Mouse (Mus musculus) frontal cortex, postnatal 25 days (tissue): Measurements from ENCODE around the gene Vgll4.

Source experiments
- DNase-seq, 2 experiments: peaks; one replicate each; pipeline ENCODE4 v3.0.0; 2022; ENCODE audit warnings: low spot score in 2 of 2

The Vgll4 gene

DNA sequence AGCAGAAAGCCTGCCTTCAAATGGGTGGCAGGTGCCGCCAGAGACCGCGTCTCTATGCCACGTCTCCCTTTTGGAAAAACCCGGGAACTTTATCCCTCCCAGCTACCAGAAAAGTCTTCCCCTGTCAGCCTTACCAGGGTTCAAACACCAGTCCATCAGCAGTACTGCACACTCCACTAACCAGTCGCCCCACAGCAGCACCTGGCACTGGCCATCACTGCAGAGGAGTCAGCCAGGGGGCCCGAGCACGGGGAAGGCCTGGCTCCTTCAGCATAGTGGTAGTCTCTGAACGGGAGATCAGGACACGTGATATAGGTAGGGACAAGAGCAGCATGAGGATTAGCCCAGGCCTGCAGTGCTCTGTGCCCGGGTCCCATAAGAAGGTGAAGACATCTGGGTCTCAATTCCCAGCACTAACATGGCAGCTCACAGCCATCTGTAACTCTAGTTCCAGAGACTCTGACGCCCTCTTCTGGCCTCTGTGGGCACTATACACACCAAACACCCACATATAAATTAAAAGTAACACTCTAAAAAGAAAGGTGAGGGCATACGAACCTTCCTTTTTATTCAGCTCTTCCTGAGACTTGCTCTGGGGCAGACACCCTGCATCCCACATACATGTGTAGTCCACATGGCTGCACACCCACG, 98.7 kb downstream of the Vgll4 start:
- no peak for DNase-seq

DNA sequence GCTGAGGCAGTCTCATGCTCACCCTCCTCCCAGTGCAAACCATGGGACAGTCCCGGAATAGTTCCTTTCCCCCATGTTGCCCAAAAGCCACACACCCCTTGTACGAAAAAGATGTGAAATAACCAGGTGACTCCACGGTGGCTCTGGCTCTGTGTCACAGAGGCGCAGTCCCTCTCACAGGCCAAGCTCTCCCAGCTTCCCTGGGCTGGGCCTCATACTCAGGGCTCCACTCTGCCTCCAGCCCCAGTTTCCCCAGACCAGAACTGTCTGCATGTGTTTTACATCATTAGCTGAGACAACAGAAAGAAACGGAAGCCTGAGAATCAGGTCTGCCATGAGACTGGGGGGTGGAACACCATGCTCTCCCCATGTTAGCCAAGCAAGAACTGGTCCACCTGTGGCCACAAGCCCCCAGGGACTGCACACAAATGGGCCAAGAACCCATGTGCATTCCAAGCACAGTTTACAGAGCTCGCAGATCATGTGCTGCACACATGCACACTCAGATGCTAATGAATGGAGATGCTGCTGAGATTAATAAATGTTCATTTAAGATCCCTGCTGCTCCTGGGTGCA, 100.2 kb downstream of the Vgll4 start:
- DNase-seq = no peak

DNA sequence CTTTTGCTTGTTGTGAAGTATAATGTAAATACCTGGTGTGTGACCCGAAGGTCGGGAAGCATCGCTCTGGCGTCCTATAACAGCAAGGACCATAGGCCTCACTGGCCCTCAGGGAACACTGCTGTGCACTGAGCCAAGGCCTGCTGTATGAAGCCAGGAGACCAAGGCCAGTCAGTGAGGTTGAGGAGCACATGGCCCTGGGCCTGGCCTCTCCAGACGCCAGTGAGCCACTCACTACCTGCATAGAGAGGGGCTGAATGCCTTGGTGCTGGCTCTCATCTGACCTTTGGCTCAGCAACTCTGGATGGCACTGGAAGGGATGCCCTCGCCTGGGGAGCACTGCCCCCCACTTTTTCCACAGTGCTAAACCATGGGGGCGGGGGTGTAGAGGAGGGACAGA, 101.1 kb downstream of the Vgll4 start:
- DNase-seq = no peak

DNA sequence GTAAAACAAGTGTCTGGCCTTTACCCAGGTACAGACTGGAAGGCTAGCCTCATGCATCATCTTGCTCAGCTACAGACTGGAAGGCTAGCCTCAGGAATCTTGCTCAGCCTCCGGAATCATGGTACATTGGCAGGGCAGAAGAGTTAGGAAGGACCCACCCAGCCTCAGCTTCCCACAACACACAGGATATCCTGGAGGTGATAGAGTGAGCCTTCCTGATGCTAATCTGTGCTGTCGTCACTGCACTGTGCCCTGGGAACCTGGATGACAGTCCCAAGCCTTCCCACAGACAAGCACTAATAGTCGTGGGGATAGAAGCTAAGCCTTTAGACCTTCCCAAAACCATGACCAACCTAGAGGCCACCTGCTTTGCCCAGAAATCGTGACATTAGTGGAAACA, 103.2 kb downstream of the Vgll4 start:
- DNase-seq = no peak

DNA sequence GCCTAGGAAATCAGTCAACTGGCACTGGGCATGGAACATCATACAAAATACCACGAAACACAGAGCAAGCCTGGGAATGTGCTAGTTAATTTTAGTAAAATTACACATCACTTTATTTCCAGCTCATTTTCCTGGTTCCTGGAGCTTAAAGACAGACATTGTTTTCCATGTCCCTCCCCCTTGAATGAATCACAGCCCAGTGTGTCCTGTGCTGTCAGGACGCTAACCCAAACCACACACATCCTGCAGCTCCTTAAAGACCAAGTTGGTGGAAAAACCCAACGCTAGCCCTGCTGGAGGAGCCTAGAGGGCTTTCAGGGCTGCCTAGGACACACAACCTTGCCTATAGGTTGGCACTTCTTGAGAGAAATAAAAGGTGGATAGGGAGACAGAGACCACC, 103.7 kb downstream of the Vgll4 start:
- DNase-seq = no peak

DNA sequence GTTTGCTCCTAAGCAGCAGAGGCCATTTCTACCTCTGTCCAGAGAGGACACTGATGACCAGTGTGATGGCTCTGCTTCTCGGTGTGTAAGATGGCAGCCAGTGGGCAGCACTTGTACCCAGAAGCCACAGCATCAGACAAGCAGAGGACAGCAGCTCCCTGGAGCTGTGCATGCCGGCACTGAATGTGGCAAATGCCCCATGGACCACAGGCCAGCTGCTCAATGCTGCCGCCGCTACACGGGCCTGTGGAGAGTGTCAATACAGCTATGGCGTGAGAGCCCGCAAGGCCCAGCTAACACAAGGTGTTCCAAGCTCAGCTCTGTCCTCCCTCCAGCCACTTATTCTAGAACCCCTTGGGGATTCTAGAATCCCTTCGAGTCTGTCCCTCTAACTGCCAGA, 105.4 kb downstream of the Vgll4 start:
- no peak for DNase-seq

DNA sequence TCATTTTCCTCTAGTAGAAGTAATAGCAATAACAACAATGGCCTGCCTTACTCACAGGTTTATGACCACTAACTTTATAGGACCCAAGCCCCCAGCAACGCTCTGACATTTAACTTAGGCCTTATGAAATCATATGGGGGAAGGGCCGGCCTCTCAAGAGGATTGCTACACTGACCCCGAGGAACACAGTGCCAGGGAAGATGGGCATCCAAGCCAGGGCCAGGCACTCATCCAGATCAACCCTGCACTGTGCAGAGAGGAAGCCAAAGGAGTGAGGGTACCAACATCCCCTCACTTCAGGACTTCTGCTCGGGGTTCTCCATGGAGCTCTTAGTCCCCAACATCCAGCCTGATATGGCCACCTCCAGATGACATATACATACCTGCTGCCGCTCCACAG, 106.3 kb downstream of the Vgll4 start:
- no peak for DNase-seq

DNA sequence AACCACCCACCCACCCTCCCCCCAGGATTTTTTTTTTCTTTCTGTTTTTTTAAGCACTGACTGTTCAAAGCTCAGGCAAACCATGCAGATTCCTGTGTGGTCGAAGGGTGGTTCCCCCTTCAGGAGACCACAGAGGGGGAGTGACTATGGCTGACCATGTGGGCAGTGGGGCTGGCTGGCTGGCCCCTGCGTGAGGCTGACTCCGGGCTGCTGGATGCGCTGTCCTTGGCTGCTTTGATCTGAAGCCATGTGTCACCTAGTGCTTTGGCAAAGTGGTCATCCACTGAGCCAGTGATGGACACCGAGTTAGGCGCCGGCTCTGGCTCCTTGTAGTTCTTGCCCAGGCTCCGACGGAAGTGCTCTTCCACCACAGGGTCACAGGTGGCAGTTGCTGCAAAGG, 107.7 kb downstream of the Vgll4 start:
- DNase-seq = no peak

DNA sequence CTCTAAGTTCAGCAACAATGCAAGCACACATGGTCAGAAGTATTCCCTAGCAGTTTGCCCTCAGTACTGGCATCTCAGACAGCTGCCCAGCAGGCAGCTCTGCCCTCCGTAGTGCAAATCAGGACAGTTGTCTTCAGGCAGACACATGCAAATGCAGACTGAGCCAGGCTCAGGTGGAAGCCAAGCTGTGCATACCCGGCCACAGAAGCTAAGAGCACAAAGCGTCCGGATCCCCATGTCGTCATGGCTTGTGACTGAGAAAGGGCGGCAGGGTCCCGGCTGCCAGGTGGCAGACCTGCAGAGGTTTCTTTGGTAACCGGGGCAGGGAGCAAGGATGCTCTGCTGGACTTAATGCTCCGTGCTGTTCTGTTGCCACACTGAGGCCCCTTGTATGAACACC, 108.2 kb downstream of the Vgll4 start:
- no peak for DNase-seq

DNA sequence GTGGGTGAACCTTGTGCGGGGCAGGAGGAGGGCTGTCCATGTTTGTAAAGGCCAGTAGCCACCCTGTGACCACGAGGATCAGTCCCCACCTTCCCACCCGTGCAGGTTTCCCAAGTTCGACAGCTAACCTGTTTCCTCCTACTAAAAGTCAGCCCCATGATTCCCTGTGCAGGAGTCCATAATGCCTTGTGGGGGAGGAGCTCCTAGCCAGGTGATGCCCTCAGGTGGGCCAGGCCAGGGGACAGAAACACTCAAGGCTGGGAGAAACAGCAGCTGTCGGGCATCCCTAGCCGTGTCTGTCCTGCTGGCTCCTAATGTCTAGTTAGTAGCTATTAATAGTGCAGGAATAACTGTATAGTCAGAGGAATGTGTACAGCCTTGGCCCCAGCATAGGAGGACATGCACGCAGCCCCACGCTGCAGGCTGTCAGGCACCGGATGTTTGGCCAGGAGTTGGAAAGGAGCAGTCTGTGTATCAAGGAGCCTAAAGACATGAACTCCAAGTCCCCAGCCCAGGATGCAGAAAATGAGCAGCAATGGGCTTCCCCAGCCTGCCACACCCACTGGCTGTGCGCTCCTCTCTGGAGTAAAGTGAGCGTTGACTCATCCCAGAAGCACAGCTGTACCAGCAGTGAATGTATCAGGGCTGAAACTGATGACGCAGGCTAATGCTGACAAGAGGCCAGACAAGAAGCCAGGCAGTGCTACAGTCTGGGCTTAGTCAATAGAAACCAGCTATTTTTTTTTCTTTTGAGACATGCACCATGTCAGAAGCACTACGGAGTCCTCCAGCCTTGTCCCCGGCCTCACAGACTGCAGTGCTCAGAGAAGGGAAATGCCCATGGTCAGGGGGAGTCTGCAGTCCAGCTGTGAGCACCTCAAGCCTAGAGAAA, 108.9 kb downstream of the Vgll4 start:
- DNase-seq = no peak

DNA sequence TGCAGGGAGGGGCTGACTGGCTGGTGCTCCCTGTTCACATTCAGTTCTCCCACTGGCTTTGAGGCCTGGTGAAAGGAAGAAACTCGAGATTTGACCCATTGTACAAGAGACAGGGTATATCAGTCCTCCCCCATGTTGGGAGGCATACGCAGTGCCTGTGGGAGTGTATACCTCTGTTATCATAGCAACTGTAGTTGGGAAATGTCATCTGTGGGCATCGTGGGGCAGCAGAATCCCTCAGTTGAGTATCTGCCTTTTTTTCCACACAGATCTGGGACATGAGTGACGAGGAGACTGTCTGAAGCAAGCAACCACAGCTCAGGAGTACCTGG, 111.1 kb downstream of the Vgll4 start:
- DNase-seq = no peak

DNA sequence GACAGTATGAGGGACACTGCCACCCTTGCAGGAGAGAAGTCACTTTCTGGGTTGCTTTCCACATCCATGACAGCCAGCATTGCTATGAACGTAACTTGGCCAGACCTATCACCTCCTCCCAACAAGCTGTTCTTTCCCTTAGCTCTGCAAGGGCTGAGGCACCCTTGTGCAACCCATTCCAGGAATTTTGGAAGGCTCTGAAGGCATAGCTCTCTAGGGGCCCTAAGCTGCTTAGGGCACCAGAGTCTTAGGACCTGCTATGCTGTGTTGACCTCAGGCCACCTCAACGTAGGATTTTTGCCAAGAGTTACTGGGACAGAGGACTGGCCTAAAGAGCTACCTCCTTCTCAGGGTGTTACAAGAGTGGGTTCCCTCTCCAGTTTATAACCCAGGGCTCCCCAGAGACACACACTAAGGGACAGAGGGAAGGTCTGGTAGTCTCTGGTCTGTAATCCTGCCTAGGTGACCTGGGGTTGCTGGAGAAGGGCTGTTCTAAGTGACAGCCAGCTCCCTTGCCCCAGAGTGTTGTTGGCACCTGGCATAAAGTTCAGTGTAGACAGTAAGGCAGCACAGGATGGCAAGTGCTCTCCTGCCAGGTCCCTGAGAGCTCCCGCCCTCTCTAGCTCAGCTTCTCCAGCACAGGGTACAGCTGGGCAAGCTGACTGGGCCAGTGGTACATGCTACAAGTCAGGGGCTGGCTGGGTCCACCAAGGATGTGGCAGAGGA, 111.6 kb downstream of the Vgll4 start:
- no peak for DNase-seq

DNA sequence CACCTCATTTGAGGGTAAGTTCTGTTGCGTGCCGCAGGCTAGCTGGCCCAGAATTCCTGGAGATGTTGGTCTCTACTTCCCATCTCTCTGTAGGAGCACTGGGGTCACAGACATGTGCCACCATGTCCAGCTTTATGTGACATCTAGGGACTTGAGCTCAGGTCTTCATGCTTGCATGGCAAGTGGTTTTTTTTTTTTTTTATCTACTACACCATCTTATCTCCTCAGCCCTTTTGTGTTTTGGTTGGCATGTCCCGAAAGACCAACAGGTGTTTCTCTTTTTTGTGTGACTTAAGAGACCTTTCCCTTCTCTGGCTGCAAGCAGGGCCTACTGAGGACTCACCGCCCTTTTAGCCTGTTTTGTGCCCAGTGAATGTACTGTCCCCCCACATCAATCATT, 113.3 kb downstream of the Vgll4 start:
- DNase-seq = no peak

DNA sequence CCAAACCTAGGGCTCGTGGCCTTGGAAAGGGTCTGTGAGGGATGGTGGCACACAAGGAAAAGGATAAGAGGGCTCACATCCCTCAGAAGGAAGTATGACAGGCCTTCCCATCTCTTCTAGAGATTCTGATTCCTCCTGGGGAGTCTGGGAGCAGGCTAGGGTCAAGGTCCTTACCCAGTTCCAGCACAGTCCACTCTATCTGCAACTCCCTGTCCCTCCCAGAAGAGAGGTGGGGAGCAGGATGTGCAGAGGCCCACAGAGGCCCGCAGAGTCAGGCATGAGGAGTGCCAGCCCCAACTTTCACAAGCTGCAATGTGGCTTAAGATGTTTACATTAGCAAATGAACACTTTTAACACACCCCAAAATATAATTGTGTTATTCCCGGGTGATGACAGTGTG, 114.2 kb downstream of the Vgll4 start:
- no peak for DNase-seq

DNA sequence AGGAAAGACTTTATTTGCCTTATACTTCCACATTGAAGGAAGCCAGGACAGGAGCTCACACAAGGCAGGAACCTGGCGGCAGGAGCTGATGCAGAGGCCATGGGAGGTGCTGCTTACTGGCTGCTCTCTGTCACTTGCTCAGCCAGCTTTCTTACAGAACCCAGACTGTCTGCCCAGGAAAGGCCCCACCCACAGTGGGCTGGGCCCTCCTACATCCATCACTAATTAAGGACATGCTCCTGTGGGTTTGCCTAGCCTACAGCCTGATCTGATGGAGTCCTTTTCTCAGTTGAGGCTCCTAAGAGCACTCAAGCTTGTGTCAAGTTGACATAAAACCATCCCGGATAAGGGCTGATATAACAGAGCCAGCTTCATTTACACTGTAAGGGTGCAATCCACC, 115.4 kb downstream of the Vgll4 start:
- DNase-seq = no peak

DNA sequence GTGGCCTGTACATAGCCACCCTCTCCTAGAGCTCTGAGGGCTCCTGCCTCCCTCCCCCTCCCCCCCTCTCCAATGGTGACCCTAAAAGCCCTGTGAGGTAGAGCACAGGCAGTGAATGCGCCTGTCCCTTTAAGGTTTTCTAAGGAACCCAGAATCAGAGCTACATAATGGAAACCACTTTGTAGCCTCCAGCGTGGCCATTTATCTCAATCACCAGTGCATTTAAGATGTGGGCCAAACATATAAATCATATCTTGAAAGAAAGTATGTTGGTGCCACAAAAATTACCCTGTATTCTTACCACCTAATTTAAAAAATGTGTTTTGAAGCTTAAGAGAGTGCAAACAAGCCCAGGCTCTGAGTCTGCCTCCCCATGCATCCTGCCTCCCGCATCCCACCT, 117.1 kb downstream of the Vgll4 start:
- no peak for DNase-seq

DNA sequence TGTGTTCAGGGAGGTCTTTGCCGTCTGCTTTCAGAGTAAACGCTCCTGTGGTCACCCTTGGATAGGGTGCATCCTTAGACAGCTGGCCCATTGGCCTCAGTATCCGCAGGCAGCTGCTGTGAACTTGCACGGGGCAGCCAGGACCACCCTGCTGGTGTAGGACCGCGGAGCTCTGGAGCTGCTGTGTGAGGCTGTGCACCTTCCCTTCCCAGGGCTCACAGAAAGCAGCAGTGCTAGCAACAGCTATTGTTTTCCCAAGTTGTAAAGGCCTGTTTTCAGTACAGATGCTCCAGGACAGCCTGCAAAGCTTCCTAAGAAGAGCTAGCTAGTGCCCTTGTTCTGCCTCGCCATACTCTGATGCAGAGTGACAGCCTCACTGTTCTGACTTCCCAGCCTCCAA, 118.1 kb downstream of the Vgll4 start:
- no peak for DNase-seq

DNA sequence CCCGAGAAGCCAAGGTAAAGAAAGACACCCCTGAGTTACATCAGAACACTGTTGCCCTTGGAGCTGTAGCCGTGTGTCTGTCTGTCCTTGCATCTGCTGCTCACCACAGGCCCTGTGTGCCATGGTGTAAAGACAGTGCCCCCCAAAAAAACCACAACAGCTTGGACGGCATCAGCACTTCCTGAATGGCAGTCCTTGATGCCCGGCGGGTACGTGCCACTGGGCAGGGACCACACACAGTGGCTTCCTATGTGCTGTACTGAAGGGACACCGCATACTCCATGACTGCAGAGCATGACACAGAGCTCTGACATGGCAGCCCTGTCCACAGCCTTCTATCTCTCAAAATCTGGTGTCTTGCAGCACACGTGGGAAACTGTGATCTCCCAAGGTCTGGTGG, 120.0 kb downstream of the Vgll4 start:
- DNase-seq = no peak

DNA sequence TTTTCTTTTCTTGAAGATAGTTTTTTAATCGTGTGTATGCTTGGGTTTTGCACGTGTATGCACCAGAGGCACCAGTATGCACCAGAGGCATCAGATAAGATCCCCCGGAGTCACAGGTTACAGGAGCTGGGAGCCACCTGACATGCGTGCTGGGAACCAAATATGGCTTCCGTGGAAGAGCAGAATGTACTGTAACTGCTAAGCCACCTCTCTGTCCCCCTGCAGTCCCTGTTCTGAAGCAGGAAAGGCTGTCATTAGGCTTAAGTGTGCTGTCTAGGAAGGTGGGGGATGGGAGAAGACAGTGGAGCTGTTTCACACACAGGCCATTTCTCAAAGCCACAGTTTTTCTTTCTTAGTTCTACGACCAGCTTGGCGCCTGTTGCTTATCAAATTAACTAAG, 121.0 kb downstream of the Vgll4 start:
- DNase-seq = no peak

DNA sequence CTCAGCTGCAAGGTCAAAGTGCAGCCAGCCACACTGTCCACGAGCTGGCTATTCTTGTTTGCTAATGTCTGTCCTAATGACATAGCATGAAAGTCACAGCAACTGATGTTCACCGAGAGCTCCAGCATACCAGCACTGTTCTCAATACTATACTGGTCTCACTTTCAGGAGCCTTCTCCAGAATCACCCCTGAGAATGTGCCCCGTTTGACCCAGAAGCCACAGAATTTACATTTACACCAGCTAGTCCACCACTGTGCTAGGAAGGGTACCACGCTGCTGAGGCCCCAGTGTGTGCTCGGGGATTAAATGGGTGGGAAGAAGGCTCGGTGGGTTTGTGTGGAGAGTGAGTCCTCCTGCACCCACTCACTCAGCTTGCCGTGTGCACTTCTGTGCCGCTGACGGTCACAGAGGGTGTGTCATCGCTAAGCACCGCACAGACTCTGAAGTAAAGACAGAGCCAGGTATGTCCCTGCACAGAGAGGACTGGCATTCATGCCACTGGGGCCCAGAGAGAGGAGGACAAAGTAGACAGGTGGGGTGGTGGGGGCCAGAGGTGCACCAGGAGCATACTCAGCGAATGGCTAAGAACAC, 122.1 kb downstream of the Vgll4 start:
- DNase-seq = no peak

DNA sequence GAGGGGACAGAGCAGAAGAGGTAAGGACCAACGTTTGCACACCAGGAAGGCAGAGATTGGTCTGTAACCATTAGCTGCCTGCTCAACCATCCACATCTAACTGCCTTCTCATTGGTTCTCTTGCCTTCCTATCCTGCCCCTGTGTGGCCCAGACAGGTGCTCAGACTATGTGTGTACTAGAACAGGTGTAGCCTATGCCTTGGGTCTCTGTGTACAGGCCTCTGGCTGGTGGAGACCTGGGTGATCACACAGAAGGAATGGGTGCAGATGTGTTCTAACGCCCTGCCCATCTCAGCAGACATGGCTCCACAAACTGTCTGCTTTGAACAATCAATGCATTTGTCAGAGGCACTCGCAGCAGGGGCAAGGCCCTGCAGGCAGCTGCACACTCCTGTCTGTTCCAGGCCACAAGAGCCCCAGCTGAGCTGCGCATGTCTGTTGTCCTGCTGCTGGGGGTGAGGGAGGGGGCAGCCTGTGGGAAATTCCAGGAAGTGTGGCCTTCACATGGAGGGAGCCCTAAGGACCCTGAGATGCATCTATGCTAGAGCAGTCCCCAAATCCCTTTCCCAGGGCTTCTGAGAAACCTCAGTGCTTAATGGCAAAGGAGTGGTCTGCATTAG, 123.5 kb downstream of the Vgll4 start:
- DNase-seq = no peak

DNA sequence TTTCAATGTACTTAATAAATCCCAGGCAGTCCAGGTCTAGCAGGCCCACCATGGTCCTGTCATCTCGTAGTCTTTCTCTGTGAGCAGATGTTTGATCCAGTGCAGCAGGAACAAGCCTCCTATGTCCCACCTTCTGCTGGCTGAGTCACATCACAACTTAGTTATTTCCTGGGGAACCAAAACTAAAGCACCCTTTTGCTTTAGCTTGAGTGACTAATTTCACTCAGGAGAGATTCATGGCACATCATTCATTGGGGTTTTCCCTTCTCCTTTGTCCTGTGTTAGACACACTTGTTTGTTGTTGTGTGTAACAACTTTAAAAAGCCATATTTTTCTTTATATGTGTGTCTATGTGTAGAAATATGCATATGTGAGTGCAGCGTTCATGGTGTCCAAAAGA, 126.9 kb downstream of the Vgll4 start:
- no peak for DNase-seq
